ENCODE assay signal across 22 mouse cellular contexts in the genomic region with DNA sequence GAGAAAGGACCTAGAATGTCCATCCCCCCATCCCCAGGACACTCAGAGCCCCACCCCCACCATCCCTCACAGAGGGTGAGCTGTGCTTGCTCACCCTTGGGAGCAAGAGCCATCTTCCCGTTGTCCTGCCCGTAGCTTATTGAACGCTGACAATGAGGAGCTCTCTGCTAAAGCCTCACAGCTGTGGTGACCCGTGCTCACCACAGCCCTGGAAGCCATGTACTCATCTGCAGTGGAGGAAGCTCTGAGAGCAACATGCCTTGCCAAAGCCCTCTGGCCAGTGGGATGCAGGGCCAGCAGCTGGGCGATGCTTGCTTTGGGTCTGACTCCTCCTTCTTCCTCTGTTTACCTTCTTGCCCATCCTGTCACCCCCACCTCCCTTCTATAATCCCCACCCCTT.
"Had no signal": no experiment of that assay in that cellular context is flagged by ENCODE, and none has a peak within 500 bp of the region (broad histone marks: within the 10 kb centered on the region; RNA-seq: fewer than 3 reads in every experiment).

No protein-coding gene starts in this region.

- H3K4me1 ChIP-seq: liver, embryonic 13.5 days; liver, embryonic 15.5 days; midbrain, embryonic 13.5 days; midbrain, embryonic 15.5 days; neural tube, embryonic 13.5 days; neural tube, embryonic 15.5 days had no signal

- H3K36me3 ChIP-seq: liver, embryonic 13.5 days; liver, embryonic 15.5 days; lung, embryonic 15.5 days; midbrain, embryonic 13.5 days; midbrain, embryonic 15.5 days; neural tube, embryonic 13.5 days; neural tube, embryonic 15.5 days had no signal

- H3K27ac ChIP-seq: liver, embryonic 13.5 days; liver, embryonic 15.5 days; lung, embryonic 15.5 days; macrophage; midbrain, embryonic 13.5 days; midbrain, embryonic 15.5 days; neural tube, embryonic 13.5 days; neural tube, embryonic 15.5 days had no signal

- ATAC-seq: liver, postnatal 0 days; midbrain, embryonic 13.5 days; midbrain, embryonic 15.5 days had no signal

- H3K9ac ChIP-seq: liver, embryonic 13.5 days; liver, embryonic 15.5 days; liver, postnatal 0 days; lung, embryonic 15.5 days; midbrain, embryonic 13.5 days; midbrain, embryonic 15.5 days; neural tube, embryonic 13.5 days; neural tube, embryonic 15.5 days had no signal

- H3K4me2 ChIP-seq: liver, embryonic 13.5 days; liver, embryonic 15.5 days; lung, embryonic 15.5 days; midbrain, embryonic 11.5 days; midbrain, embryonic 13.5 days; midbrain, embryonic 15.5 days; neural tube, embryonic 13.5 days; neural tube, embryonic 15.5 days had no signal

- H3K9me3 ChIP-seq: liver, embryonic 13.5 days; liver, embryonic 15.5 days; lung, embryonic 15.5 days; megakaryocyte, embryonic 14.5 days; midbrain, embryonic 13.5 days; midbrain, embryonic 15.5 days; neural tube, embryonic 13.5 days; neural tube, embryonic 15.5 days had no signal

- H3K27me3 ChIP-seq: liver, embryonic 13.5 days; liver, embryonic 15.5 days; lung, embryonic 15.5 days; midbrain, embryonic 13.5 days; midbrain, embryonic 15.5 days; neural tube, embryonic 13.5 days; neural tube, embryonic 15.5 days had no signal

- H3K4me3 ChIP-seq: liver, embryonic 13.5 days; liver, embryonic 15.5 days; lung, embryonic 15.5 days; megakaryocyte, embryonic 14.5 days; midbrain, embryonic 13.5 days; midbrain, embryonic 15.5 days; myocyte; neural tube, embryonic 13.5 days; neural tube, embryonic 15.5 days had no signal

- DNase-seq: liver, embryonic 13.5 days; liver, postnatal 0 days; lung, adult 2 months; lung, postnatal 36 days; retina, postnatal 1 day; right cerebral cortex, adult 18-20 months; right cerebral cortex, postnatal 25 days; right cerebral cortex, postnatal 4 days; spleen, adult 18-20 months; thymus, adult 18-20 months; thymus, postnatal 14 days; thymus, postnatal 36 days had no signal
